Mouse (Mus musculus) limb, embryonic 14.5 days (tissue): ENCODE results near the gene Cdh22. TPM values are rescaled to one million over a fixed set of nuclear protein-coding genes. Genes with fewer than 3 reads are reported as not detected.

Experiments
- ATAC-seq: fragments of 200-750 bp; cut with Nextera tagmentation; 2 replicates; pipeline ENCODE4 v1.8.0; 2017; ENCODE audit warnings: low read depth, moderate number of reproducible peaks, moderate TSS enrichment; ENCODE audit not compliant: low FRiP score
- DNase-seq: peaks from one replicate; pipeline ENCODE4 v3.0.0-alpha.2; 2015; ENCODE audit warnings: low spot score
- H3K27ac ChIP-seq: fragments of 300-500 bp; sonication (generic); replicated peaks from 2 replicates; pipeline ENCODE4 v1.5.1; 2014; ENCODE audit warnings: low read depth, mild to moderate bottlenecking, low read length, moderate library complexity, mixed read lengths
- H3K27me3 ChIP-seq: fragments of 300-500 bp; sonication (generic); 2 replicates; pipeline ENCODE4 v1.6.1; 2014; ENCODE audit warnings: low read length, mixed read lengths; ENCODE audit not compliant: control insufficient read depth, insufficient read depth
- H3K36me3 ChIP-seq: fragments of 300-500 bp; sonication (generic); 2 replicates; pipeline ENCODE4 v1.6.1; 2014; ENCODE audit warnings: mild to moderate bottlenecking, low read length, moderate library complexity, mixed read lengths; ENCODE audit not compliant: control insufficient read depth, insufficient read depth
- H3K4me1 ChIP-seq: fragments of 300-500 bp; sonication (generic); 2 replicates; pipeline ENCODE4 v1.6.1; 2014; ENCODE audit warnings: antibody characterized with exemption, low read length, mixed read lengths; ENCODE audit not compliant: control insufficient read depth, insufficient read depth
- H3K4me2 ChIP-seq: fragments of 300-500 bp; sonication (generic); replicated peaks from 2 replicates; pipeline ENCODE4 v1.6.1; 2014; ENCODE audit warnings: low read depth, mild to moderate bottlenecking, low read length, moderate library complexity; ENCODE audit not compliant: severe bottlenecking
- H3K4me3 ChIP-seq: fragments of 300-500 bp; sonication (generic); replicated peaks from 2 replicates; pipeline ENCODE4 v1.5.1; 2014; ENCODE audit warnings: low read length
- H3K9ac ChIP-seq: fragments of 300-500 bp; sonication (generic); 2 replicates; pipeline ENCODE4 v1.6.1; 2014; ENCODE audit warnings: mild to moderate bottlenecking, low read depth, low read length, moderate library complexity; ENCODE audit not compliant: severe bottlenecking
- H3K9me3 ChIP-seq: fragments of 300-500 bp; sonication (generic); 2 replicates; pipeline ENCODE4 v1.6.1; 2016; ENCODE audit warnings: low read length; ENCODE audit not compliant: control insufficient read depth
- POLR2A ChIP-seq: fragments of 200-500 bp; IDR thresholded peaks from 2 replicates; pipeline ENCODE4 v1.8.0; 2012; ENCODE audit warnings: inconsistent platforms, mild to moderate bottlenecking, moderate library complexity, borderline replicate concordance; ENCODE audit not compliant: insufficient read depth, insufficient read length; ENCODE audit errors: extremely low read depth
- WGBS: fragments of 180-500 bp; shearing (Covaris S2); extraction: QIAGEN DNeasy Blood & Tissue Kit; methylation state at CpG from one replicate; pipeline ENCODE4 v1.1.7; 2014; 5-methylcytosine and 5-hydroxymethylcytosine counted together
- polyA plus RNA-seq, 2 experiments: library from polyadenylated mRNA; depleted of rRNA in 1 of 2; stranded (reverse) in 1 of 2; unstranded in 1 of 2; fragments of >200 nt; fragmentation: Nextera tagmentation in 1 of 2; extraction: Ambion mirVana in 1 of 2; gene quantifications; 2 replicates each; pipeline versions ENCODE4 v1.2.1 to v1.2.3; 2012 to 2014

Gene Cdh22
- polyA plus RNA-seq, 2 experiments, result 0.30 to 0.40 TPM

GRCm38 (mm10) chr2:165252801-165253200 is 18.1 kb upstream of the Cdh22 start:
- no peak for TF ChIP-seq POLR2A
- WGBS, result 51% methylated on average over 9 of the region's 9 CpGs
- H3K4me1 ChIP-seq, result no peaks in the 10 kb centered on the region
- H3K27me3 ChIP-seq, result peaks cover 15% of the 10 kb centered on the region; the same call in 1 of the 2 replicates
- DNase-seq (no peak), ATAC-seq (no peak)
- H3K9ac ChIP-seq, result no peak overlapping the region
- no peak overlapping the region for H3K4me2 ChIP-seq
- H3K27ac ChIP-seq, result no peak overlapping the region
- no peak overlapping the region for H3K4me3 ChIP-seq
- no peaks in the 10 kb centered on the region for H3K9me3 ChIP-seq
- H3K36me3 ChIP-seq, result no peaks in the 10 kb centered on the region

DNA sequence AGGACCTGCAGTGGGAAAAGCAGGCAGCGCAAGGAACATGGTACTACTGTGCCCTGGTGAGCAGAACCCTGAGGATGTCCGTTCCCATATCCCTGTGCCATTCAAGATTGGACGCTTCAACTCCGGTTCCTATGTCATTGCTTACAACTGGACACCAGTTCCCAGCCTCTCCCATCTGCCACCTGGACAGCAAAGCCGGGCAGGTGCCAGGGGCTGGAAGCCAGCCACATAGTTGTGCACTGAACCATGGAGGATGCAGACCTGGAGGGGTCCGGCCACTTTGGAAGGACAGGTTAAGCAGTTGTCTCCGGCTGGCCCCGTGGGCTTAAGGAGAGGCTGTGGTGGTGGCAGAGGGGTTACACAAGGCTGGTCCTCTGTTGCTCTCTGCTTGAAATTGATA is 17.7 kb upstream of the Cdh22 start:
- Histone ChIP-seq H3K27ac (no peak overlapping the region), H3K4me1 (no peaks in the 10 kb centered on the region), H3K9me3 (no peaks in the 10 kb centered on the region), H3K36me3 (no peaks in the 10 kb centered on the region), H3K4me2 (no peak overlapping the region), H3K4me3 (no peak overlapping the region), H3K27me3 (peaks cover 18% of the 10 kb centered on the region; the same call in 1 of the 2 replicates), H3K9ac (no peak overlapping the region)
- ATAC-seq (no peak), DNase-seq (no peak)
- no peak for TF ChIP-seq POLR2A
- 76% methylated on average over 8 of the region's 8 CpGs for WGBS

DNA sequence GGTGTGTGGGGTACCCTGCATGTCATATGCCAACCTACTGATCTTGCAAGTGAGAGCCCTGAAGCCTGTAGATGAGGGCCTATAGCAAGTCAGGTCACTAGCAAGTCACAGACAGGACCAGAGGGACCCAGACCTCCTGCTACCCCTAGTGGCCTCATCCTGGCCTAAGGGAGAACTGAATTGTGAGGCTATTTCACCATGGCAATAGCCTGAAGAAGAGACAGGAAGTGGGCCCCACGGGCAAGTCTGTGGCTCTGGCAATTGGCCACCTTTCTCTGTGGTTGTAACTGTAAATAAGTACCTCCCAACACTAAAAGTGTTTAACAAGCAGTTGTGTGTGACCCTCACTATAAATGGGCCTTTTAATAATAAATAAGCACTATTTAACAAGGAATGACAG is 16.2 kb upstream of the Cdh22 start:
- no peak for ATAC-seq
- H3K27me3 ChIP-seq, result peaks cover 21% of the 10 kb centered on the region; the same call in 1 of the 2 replicates
- no peaks in the 10 kb centered on the region for H3K4me1 ChIP-seq
- no peak overlapping the region for H3K4me2 ChIP-seq
- 5% methylated on average over 1 of the region's 1 CpGs for WGBS
- no peak overlapping the region for H3K4me3 ChIP-seq
- no peak overlapping the region for H3K27ac ChIP-seq
- H3K9ac ChIP-seq, result no peak overlapping the region
- H3K9me3 ChIP-seq, result no peaks in the 10 kb centered on the region
- TF ChIP-seq POLR2A, result no peak
- H3K36me3 ChIP-seq, result no peaks in the 10 kb centered on the region
- no peak for DNase-seq

GRCm38 (mm10) chr2:165248967-165249366 is 14.3 kb upstream of the Cdh22 start:
- H3K36me3 ChIP-seq, result no peaks in the 10 kb centered on the region
- no peak overlapping the region for H3K4me2 ChIP-seq
- peaks cover 26% of the 10 kb centered on the region for H3K27me3 ChIP-seq
- H3K9me3 ChIP-seq, result no peaks in the 10 kb centered on the region
- H3K4me1 ChIP-seq, result no peaks in the 10 kb centered on the region
- no peak overlapping the region for H3K4me3 ChIP-seq
- 6% methylated on average over 3 of the region's 3 CpGs for WGBS
- TF ChIP-seq POLR2A, result no peak
- H3K27ac ChIP-seq, result no peak overlapping the region
- H3K9ac ChIP-seq, result no peak overlapping the region
- ATAC-seq (no peak), DNase-seq (no peak)

DNA sequence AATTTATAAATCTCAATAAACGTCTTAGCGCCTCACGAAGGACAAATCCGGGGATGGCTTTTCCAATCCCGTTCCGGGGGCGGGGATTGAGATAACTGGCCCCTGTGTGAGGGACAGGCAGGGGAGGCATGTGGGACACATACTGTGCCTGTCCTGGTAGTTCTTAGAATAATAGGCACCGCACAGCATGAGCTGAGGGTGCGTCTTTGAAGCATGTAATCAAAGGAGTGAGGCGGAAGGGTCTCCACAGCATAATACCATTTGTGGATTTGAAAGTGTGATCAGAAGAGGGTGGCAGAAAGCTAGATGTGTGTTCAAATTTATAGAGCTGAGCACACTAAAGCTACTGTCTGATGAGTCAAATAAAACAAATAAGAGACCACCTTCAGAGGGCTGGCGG is 11.7 kb upstream of the Cdh22 start:
- H3K36me3 ChIP-seq, result no peaks in the 10 kb centered on the region
- peaks cover 43% of the 10 kb centered on the region for H3K27me3 ChIP-seq
- no peak for DNase-seq
- ATAC-seq, result no peak
- H3K4me2 ChIP-seq, result no peak overlapping the region
- H3K27ac ChIP-seq, result no peak overlapping the region
- 15% methylated on average over 11 of the region's 11 CpGs for WGBS
- no peaks in the 10 kb centered on the region for H3K4me1 ChIP-seq
- no peak overlapping the region for H3K4me3 ChIP-seq
- no peaks in the 10 kb centered on the region for H3K9me3 ChIP-seq
- H3K9ac ChIP-seq, result no peak overlapping the region
- no peak for TF ChIP-seq POLR2A

- Histone ChIP-seq H3K9ac (no peak overlapping the region), H3K36me3 (no peaks in the 10 kb centered on the region), H3K27ac (no peak overlapping the region), H3K9me3 (no peaks in the 10 kb centered on the region), H3K4me3 (no peak overlapping the region), H3K27me3 (peaks cover 74% of the 10 kb centered on the region), H3K4me2 (no peak overlapping the region), H3K4me1 (no peaks in the 10 kb centered on the region)
- no peak for TF ChIP-seq POLR2A
- DNase-seq (no peak), ATAC-seq (no peak)
- 3% methylated on average over 11 of the region's 11 CpGs for WGBS
These were observed 8.6 kb upstream of the Cdh22 start for GRCm38 (mm10) chr2:165243122-165243720.
